Mouse (Mus musculus): Measurements from ENCODE around the gene Tigd4.

GRCm38 (mm10) chr3:84555780-84556179, 37.6 kb upstream of the Tigd4 start:
- TF ChIP-seq CTCF (IDR thresholded peaks at IDR 0.05; ENCODE audit: low read depth, low read length) = no peak
- no peak for TF ChIP-seq POLR2A (IDR thresholded peaks at IDR 0.05; ENCODE audit: insufficient read depth, low read length)
- TF ChIP-seq EP300 (IDR thresholded peaks at IDR 0.05; ENCODE audit: insufficient read depth, low read depth, low read length) = no peak

All from ES-Bruce4 (cell line).